Mouse (Mus musculus) ES-Bruce4 (cell line): Measurements from ENCODE around the gene Klhl35.

Experiments
- CTCF ChIP-seq: IDR thresholded peaks from one replicate; pipeline ENCODE4 v1.8.1; 2011; ENCODE audit warnings: low read depth, low read length
- EP300 ChIP-seq: IDR thresholded peaks from 2 replicates; pipeline ENCODE4 v1.6.1; 2011; ENCODE audit warnings: low read depth, low read length; ENCODE audit not compliant: insufficient read depth
- POLR2A ChIP-seq: IDR thresholded peaks from one replicate; pipeline ENCODE4 v1.8.1; 2011; ENCODE audit warnings: low read length; ENCODE audit not compliant: insufficient read depth

DNA sequence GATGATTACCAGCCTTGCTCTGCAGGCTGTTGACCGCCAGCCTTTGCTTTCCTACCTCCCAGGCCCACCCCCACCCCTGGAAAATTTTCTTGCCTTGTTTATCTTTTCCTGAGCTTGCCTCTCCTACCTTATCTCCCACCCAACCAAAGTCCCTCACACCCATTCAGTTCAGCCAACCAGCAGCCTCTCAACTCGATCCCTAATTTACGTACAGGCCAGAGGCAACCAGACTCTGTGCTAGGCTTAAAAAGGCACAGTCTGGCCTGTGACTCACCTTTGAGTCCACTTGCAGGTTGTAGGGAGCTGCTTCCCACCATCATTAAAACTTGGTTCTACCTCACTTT lies 51.0 kb downstream of the Klhl35 start:
- TF ChIP-seq CTCF = no peak
- TF ChIP-seq POLR2A = no peak
- TF ChIP-seq EP300 = no peak
